Mouse (Mus musculus) hindbrain, embryonic 14.5 days (tissue): Measurements from ENCODE around the gene Creb1. TPM values are rescaled to one million over a fixed set of nuclear protein-coding genes. Genes with fewer than 3 reads are reported as not detected.
"Not testable (repeated sequence)": the region's sequence is repeated elsewhere in the genome, so short reads cannot be mapped to it uniquely, and the experiment has no call there.

Experiments used
- ATAC-seq: fragments of 200-750 bp; cut with Nextera tagmentation; 2 replicates; pipeline ENCODE4 v1.8.0; 2017; ENCODE audit warnings: moderate number of reproducible peaks, mild to moderate bottlenecking, moderate TSS enrichment, moderate library complexity; ENCODE audit not compliant: low FRiP score
- DNase-seq: peaks from one replicate; pipeline ENCODE4 v3.0.0-alpha.2; 2015; ENCODE audit warnings: low spot score
- H3K27ac ChIP-seq: fragments of 300-500 bp; sonication (generic); 2 replicates; pipeline ENCODE4 v1.5.1; 2014; ENCODE audit warnings: mild to moderate bottlenecking, moderate library complexity
- H3K27me3 ChIP-seq: fragments of 300-500 bp; sonication (generic); 2 replicates; pipeline ENCODE4 v1.6.1; 2014; ENCODE audit warnings: mild to moderate bottlenecking, low read length, mixed read lengths; ENCODE audit not compliant: control insufficient read depth, insufficient read depth
- H3K36me3 ChIP-seq: fragments of 300-500 bp; sonication (generic); replicated peaks from 2 replicates; pipeline ENCODE4 v1.6.1; 2014; ENCODE audit not compliant: control insufficient read depth, insufficient read depth
- H3K4me1 ChIP-seq: fragments of 300-500 bp; sonication (generic); replicated peaks from 2 replicates; pipeline ENCODE4 v1.6.1; 2014; ENCODE audit warnings: antibody characterized with exemption, low read length, mixed read lengths; ENCODE audit not compliant: control insufficient read depth, insufficient read depth
- H3K4me2 ChIP-seq: fragments of 300-500 bp; sonication (generic); replicated peaks from 2 replicates; pipeline ENCODE4 v1.6.1; 2014; ENCODE audit warnings: mild to moderate bottlenecking, moderate library complexity
- H3K4me3 ChIP-seq: fragments of 300-500 bp; sonication (generic); replicated peaks from 2 replicates; pipeline ENCODE4 v1.5.1; 2014; ENCODE audit warnings: mild to moderate bottlenecking, low read length
- H3K9ac ChIP-seq: fragments of 300-500 bp; sonication (generic); 2 replicates; pipeline ENCODE4 v1.6.1; 2014
- H3K9me3 ChIP-seq: fragments of 300-500 bp; sonication (generic); 2 replicates; pipeline ENCODE4 v1.6.1; 2016; ENCODE audit warnings: low read length; ENCODE audit not compliant: control insufficient read depth
- WGBS: fragments of 180-500 bp; shearing (Covaris S2); extraction: QIAGEN DNeasy Blood & Tissue Kit; methylation state at CpG from one replicate; pipeline ENCODE4 v1.1.7; 2014; 5-methylcytosine and 5-hydroxymethylcytosine counted together
- polyA plus RNA-seq: library from polyadenylated mRNA; unstranded; fragments of >200 nt; fragmentation: Nextera tagmentation; extraction: Ambion mirVana; gene quantifications from 2 replicates; pipeline ENCODE4 v1.2.1, GENCODE M21; 2014

Creb1 gene
- polyA plus RNA-seq, 1 experiment from 2014 or later = 40.8 TPM

GRCm38 (mm10) chr1:64623558-64624435, 91.4 kb downstream of the Creb1 start:
- no peaks in the 10 kb centered on the region for H3K9me3 ChIP-seq
- H3K4me3 ChIP-seq = no peak overlapping the region
- DNase-seq = no peak
- H3K27ac ChIP-seq = no peak overlapping the region
- H3K36me3 ChIP-seq = no peaks in the 10 kb centered on the region
- no peaks in the 10 kb centered on the region for H3K27me3 ChIP-seq
- no peak overlapping the region for H3K9ac ChIP-seq
- ATAC-seq = no peak
- no peak overlapping the region for H3K4me2 ChIP-seq
- no peaks in the 10 kb centered on the region for H3K4me1 ChIP-seq
- WGBS = 59% methylated on average over 12 of the region's 12 CpGs

GRCm38 (mm10) chr1:64625214-64625613, 92.8 kb downstream of the Creb1 start:
- H3K36me3 ChIP-seq = no peaks in the 10 kb centered on the region
- H3K27ac ChIP-seq = no peak overlapping the region
- DNase-seq (no peak), ATAC-seq (no peak)
- no peaks in the 10 kb centered on the region for H3K4me1 ChIP-seq
- no peaks in the 10 kb centered on the region for H3K27me3 ChIP-seq
- no peak overlapping the region for H3K9ac ChIP-seq
- H3K4me3 ChIP-seq = no peak overlapping the region
- H3K9me3 ChIP-seq = no peaks in the 10 kb centered on the region
- H3K4me2 ChIP-seq = no peak overlapping the region

- no peaks in the 10 kb centered on the region for H3K4me1 ChIP-seq
- no peak overlapping the region for H3K4me2 ChIP-seq
- H3K27me3 ChIP-seq = no peaks in the 10 kb centered on the region
- DNase-seq = no peak
- ATAC-seq = no peak
- H3K4me3 ChIP-seq = no peak overlapping the region
- no peak overlapping the region for H3K9ac ChIP-seq
- WGBS = 65% methylated on average over 5 of the region's 5 CpGs
- no peaks in the 10 kb centered on the region for H3K36me3 ChIP-seq
- H3K27ac ChIP-seq = no peak overlapping the region
- H3K9me3 ChIP-seq = no peaks in the 10 kb centered on the region
These were observed 99.1 kb downstream of the Creb1 start for GRCm38 (mm10) chr1:64631526-64631925.

GRCm38 (mm10) chr1:64633237-64633636, 100.8 kb downstream of the Creb1 start:
- Histone ChIP-seq H3K36me3 (no peaks in the 10 kb centered on the region), H3K9ac (no peak overlapping the region), H3K27ac (no peak overlapping the region), H3K9me3 (no peaks in the 10 kb centered on the region), H3K4me2 (no peak overlapping the region), H3K27me3 (no peaks in the 10 kb centered on the region), H3K4me1 (no peaks in the 10 kb centered on the region), H3K4me3 (no peak overlapping the region)
- WGBS = 87% methylated on average over 3 of the region's 3 CpGs
- DNase-seq = no peak
- ATAC-seq = no peak

GRCm38 (mm10) chr1:64635624-64636023, 103.2 kb downstream of the Creb1 start:
- no peak overlapping the region for H3K27ac ChIP-seq
- H3K4me1 ChIP-seq = no peaks in the 10 kb centered on the region
- no peak for ATAC-seq
- 80% methylated on average over 2 of the region's 2 CpGs for WGBS
- H3K27me3 ChIP-seq = no peaks in the 10 kb centered on the region
- no peak overlapping the region for H3K4me3 ChIP-seq
- H3K4me2 ChIP-seq = no peak overlapping the region
- H3K9me3 ChIP-seq = no peaks in the 10 kb centered on the region
- no peaks in the 10 kb centered on the region for H3K36me3 ChIP-seq
- H3K9ac ChIP-seq = no peak overlapping the region
- DNase-seq = no peak

GRCm38 (mm10) chr1:64639279-64639678, 106.8 kb downstream of the Creb1 start:
- WGBS = 93% methylated on average over 6 of the region's 6 CpGs
- Histone ChIP-seq H3K4me1 (no peaks in the 10 kb centered on the region), H3K4me2 (no peak overlapping the region), H3K9me3 (no peaks in the 10 kb centered on the region), H3K27ac (no peak overlapping the region), H3K36me3 (no peaks in the 10 kb centered on the region), H3K9ac (no peak overlapping the region), H3K27me3 (no peaks in the 10 kb centered on the region), H3K4me3 (no peak overlapping the region)
- no peak for DNase-seq
- no peak for ATAC-seq

GRCm38 (mm10) chr1:64641069-64641468, 108.6 kb downstream of the Creb1 start:
- Histone ChIP-seq H3K4me2 (no peak overlapping the region), H3K36me3 (no peaks in the 10 kb centered on the region), H3K4me1 (no peaks in the 10 kb centered on the region), H3K9me3 (no peaks in the 10 kb centered on the region), H3K9ac (no peak overlapping the region), H3K27me3 (no peaks in the 10 kb centered on the region), H3K27ac (no peak overlapping the region), H3K4me3 (no peak overlapping the region)
- WGBS = 88% methylated on average over 6 of the region's 6 CpGs
- DNase-seq (no peak), ATAC-seq (no peak)

GRCm38 (mm10) chr1:64642541-64642940, 110.1 kb downstream of the Creb1 start:
- not testable (repeated sequence) for H3K4me3 ChIP-seq, H3K27me3 ChIP-seq, H3K36me3 ChIP-seq, ATAC-seq, H3K4me1 ChIP-seq, H3K9ac ChIP-seq, H3K4me2 ChIP-seq, H3K27ac ChIP-seq, DNase-seq, H3K9me3 ChIP-seq
- WGBS = 96% methylated on average over 8 of the region's 8 CpGs

- Histone ChIP-seq H3K36me3 (no peaks in the 10 kb centered on the region), H3K9me3 (no peaks in the 10 kb centered on the region), H3K9ac (no peak overlapping the region), H3K4me1 (no peaks in the 10 kb centered on the region), H3K27ac (no peak overlapping the region), H3K27me3 (no peaks in the 10 kb centered on the region), H3K4me2 (no peak overlapping the region), H3K4me3 (no peak overlapping the region)
- ATAC-seq (no peak), DNase-seq (no peak)
- 94% methylated on average over 3 of the region's 3 CpGs for whole genome bisulfite sequencing
These were observed 112.1 kb downstream of the Creb1 start for GRCm38 (mm10) chr1:64644513-64644912.
